Mouse (Mus musculus) ZHBTc4 (cell line): ENCODE measurements around the gene St6galnac5.

ENCODE experiments used
- DNase-seq: peaks from one replicate; pipeline ENCODE4 v3.0.0-alpha.2; 2011; ENCODE audit warnings: low read depth, low spot score

The St6galnac5 gene

GRCm38 (mm10) chr3:152981988-152982387 lies at the start of gene St6galnac5:
Gene St6galnac5, minus strand, starts transcription at chr3:152982246.
- DNase-seq = peak; percentile 51

- DNase-seq = no peak
Measured at GRCm38 (mm10) chr3:153030756-153031155, 48.7 kb upstream of the St6galnac5 start.

- no peak for DNase-seq
Measured at GRCm38 (mm10) chr3:153024016-153024415, 42.0 kb upstream of the St6galnac5 start.

- no peak for DNase-seq
Measured at GRCm38 (mm10) chr3:153018051-153018450, 36.0 kb upstream of the St6galnac5 start.

GRCm38 (mm10) chr3:153016355-153016754 lies 34.3 kb upstream of the St6galnac5 start:
- DNase-seq = no peak

GRCm38 (mm10) chr3:153006893-153007292 lies 24.8 kb upstream of the St6galnac5 start:
- no peak for DNase-seq

GRCm38 (mm10) chr3:152998901-152999300 lies 16.9 kb upstream of the St6galnac5 start:
- no peak for DNase-seq

GRCm38 (mm10) chr3:152998106-152998505 lies 16.1 kb upstream of the St6galnac5 start:
- DNase-seq = no peak

- DNase-seq = no peak
Measured at GRCm38 (mm10) chr3:152993608-152994007, 11.6 kb upstream of the St6galnac5 start.

- no peak for DNase-seq
Measured at GRCm38 (mm10) chr3:152990787-152991186, 8.7 kb upstream of the St6galnac5 start.

- DNase-seq = peak; percentile 62
Measured at GRCm38 (mm10) chr3:152980978-152981974, 770 bp downstream of the St6galnac5 start.

GRCm38 (mm10) chr3:152980431-152980830 lies 1.6 kb downstream of the St6galnac5 start:
- DNase-seq = no peak

- DNase-seq = peak; percentile 33
Measured at GRCm38 (mm10) chr3:152979481-152980092, 2.5 kb downstream of the St6galnac5 start.

GRCm38 (mm10) chr3:152971373-152971772 lies 10.7 kb downstream of the St6galnac5 start:
- no peak for DNase-seq

- DNase-seq = no peak
Measured at GRCm38 (mm10) chr3:152969774-152970347, 12.2 kb downstream of the St6galnac5 start.

GRCm38 (mm10) chr3:152961855-152962376 lies 20.1 kb downstream of the St6galnac5 start:
- no peak for DNase-seq

- DNase-seq = peak; percentile 85
Measured at GRCm38 (mm10) chr3:152958358-152959150, 23.5 kb downstream of the St6galnac5 start.

GRCm38 (mm10) chr3:152956771-152957170 lies 25.3 kb downstream of the St6galnac5 start:
- no peak for DNase-seq

GRCm38 (mm10) chr3:152956038-152956437 lies 26.0 kb downstream of the St6galnac5 start:
- no peak for DNase-seq

- no peak for DNase-seq
Measured at GRCm38 (mm10) chr3:152951634-152952545, 30.2 kb downstream of the St6galnac5 start.
